Mouse (Mus musculus) spleen, adult 18-20 months (tissue): ENCODE data around the gene Syn3.
"Not testable (repeated sequence)": the region's sequence is repeated elsewhere in the genome, so short reads cannot be mapped to it uniquely, and the experiment has no call there.

Source experiments
- DNase-seq, 2 experiments: peaks; one replicate each; pipeline ENCODE4 v3.0.0; 2022; ENCODE audit warnings: mixed read lengths in 2 of 2

Syn3 gene

DNA sequence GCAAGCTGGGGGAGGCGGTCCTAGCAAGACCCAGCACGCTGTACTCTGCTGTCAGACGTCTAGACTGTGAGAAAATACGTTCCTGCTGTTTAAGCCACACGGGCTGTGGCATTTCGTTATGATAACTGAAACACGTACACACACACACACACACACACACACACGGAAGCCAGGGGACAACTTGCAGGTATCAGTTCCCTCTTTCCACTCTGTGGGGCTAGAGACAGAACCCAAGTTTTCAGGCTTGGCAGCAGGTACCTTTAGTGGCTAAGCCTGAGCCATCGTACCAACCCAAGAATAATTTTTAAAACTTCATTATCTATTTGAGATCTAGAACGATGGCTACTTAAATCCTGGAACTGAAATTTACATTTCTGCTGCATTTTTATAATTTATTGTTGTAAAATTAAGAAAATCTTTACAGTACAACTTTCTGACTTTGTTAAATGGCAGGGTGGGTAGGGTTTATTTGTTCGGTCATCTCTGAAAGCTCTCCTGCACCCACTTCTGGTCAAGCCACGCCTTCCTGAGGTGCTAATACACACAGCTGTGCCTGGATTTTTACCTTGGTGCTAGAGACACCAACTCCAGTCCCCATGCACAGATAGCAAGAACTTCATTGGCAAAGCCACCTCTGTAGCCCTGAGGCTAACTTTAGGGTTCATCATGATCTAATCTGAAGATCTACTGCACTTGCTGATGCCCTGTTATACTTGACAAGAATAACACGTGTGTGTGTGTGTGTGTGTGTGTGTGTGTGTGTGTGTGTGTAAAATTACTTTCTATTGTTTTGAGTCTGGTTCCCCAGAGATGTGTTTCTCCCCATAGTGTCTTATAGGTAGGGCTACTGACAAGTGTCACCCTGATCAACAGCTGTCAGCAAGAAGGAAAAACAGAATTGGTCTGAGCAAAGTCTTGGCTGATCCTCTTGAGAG, 29.8 kb downstream of the Syn3 start:
- no peak for DNase-seq

- DNase-seq = peak; percentile 13 to 66
These were observed 35.0 kb downstream of the Syn3 start for GRCm38 (mm10) chr10:86463538-86464199.

- DNase-seq = no peak
These were observed 39.1 kb downstream of the Syn3 start for GRCm38 (mm10) chr10:86459643-86460042.

DNA sequence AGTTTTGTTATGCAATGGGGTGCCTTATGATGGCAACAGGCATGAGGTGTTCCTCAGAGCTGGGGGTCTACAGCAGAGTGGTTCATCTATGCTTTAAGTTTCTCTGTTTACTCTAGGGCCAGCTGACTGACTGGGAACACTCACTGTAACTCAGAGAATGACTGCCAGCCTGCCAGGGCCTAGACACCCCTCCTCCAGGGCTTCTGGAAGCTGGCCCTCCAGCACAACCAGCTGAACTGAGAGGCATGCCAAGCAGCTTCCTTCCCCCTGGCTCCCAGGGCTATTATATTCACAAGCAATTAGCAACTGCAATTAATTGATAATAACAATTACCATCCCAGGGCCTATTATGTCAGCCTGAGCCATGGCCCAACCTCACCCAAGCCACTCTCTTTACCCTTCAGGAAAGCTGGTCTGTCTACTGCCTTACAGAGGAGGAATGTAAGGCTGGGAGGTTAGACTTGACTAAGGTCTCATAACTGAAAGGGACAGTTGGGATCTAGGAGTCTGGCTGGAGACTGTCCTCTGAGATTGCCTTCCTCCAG, 41.0 kb downstream of the Syn3 start:
- no peak for DNase-seq

- no peak for DNase-seq
These were observed 41.5 kb downstream of the Syn3 start for GRCm38 (mm10) chr10:86457195-86457594.

- DNase-seq = no peak
These were observed 43.2 kb downstream of the Syn3 start for GRCm38 (mm10) chr10:86455296-86456055.

- DNase-seq = no peak
These were observed 46.2 kb downstream of the Syn3 start for GRCm38 (mm10) chr10:86452326-86452995.

DNA sequence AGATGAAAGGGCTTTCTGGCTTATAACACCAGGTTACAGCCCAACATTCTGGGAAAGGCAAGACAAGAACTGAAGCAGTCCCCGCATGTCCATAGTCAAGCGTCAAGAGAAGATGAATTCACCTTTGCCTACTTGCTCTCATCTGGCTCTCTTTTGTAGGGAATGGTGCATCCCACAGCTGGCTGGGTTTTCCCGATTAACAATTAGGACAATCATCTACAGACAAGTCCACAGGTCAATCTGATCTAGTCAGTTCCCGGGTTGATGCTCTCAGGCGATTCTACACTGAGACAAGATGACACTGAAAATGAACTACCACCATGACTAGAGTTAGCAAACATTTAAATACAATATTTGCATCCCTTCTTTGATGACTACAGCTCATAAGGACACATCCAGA, 47.4 kb downstream of the Syn3 start:
- no peak for DNase-seq

DNA sequence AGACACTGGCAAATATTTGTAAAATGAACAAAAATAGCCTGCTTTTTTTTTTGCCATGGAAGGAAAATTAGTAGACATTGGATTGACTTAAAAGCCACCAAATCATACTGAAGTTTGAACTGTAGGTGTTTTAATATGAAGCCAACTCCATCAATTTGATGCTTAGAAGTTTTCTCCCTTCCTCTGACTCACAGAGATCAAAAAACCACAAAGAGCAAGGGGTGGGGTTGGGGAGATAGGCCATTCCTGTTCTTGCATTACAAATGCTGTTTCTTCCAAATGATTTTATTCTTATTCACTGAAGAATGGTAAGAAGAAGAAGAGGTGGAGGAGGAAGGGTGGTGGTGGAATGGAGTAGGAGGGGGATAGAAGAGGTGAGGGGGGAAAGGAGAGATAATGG, 52.0 kb downstream of the Syn3 start:
- no peak for DNase-seq

GRCm38 (mm10) chr10:86445207-86445606, 53.5 kb downstream of the Syn3 start:
- no peak for DNase-seq

DNA sequence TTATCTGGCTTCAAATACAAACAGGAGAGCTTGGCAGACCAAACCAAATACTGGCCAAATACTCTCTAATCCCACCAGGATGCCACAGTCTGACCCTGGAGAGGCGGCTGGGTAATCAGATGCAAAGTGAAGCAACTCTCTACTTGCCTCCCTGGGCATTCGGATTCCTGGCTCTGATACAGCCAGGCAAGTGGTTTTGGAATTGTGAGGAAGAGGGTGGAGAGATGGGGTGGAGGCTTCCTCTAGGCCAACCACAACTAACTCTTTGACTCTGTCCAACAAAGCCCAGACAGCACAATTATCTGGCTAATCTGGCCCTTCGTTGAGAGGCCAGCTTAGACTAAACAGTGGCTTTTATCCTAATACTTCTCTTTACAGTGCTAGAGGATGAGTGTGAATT, 54.0 kb downstream of the Syn3 start:
- DNase-seq = no peak

GRCm38 (mm10) chr10:86441765-86442164, 56.9 kb downstream of the Syn3 start:
- no peak for DNase-seq

DNA sequence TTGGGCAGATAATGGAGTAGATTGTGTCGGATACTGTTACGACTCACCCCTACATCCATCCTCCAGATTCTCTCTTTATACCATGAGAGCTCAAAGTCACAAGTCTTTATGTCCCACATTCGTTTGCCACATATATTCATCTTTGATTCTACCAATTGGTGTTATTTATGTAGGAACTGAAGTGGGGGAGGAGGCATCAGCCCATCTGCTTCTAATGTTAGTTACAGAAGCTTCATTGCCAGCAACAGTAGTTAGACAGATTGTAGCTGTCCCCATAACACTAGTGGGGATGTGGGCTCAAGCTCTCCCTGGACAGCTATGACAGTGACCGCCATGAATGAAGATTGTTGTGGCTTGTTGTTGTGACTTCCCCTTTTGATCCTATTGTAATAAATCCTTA, 59.1 kb downstream of the Syn3 start:
- no peak for DNase-seq

DNA sequence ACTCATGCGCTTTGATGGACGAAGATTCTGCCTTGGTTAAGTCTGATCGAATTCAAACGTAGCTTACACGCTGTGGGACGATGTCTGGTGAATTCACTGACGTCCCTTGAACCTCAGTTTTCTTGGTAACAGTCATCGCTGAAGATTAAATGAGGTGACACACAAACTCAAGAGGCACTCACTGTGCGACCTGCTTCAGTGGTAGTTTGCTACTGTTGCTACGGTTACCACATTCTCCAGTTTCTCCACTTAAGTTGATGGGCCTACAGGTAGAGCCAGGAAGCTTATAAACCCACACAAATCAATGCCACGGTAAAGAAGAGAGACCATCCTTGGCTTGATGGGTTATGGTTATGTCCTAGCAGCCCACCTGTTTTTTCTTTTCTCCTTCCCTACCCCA, 61.4 kb downstream of the Syn3 start:
- no peak for DNase-seq

- DNase-seq = not testable (repeated sequence)
These were observed 63.7 kb downstream of the Syn3 start for GRCm38 (mm10) chr10:86435006-86435405.

DNA sequence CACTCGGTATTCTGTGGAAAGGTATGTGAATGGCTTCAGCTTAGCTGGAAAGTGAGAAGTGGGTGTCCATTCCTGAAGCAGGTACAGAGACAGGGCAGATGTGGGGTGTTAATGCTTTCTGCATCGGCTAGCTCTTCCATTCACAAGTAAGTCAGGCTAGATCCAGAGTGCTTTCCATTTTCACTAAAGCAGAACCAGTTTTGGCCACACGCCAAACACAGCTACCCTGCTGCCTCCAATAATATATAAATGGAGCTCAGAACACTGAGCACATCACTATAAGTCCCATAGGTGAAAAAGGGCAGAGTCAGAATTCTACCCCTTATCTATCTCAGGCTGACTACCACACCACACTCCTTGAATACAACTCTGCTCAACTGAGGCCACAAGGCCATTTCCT, 69.0 kb downstream of the Syn3 start:
- DNase-seq = no peak

GRCm38 (mm10) chr10:86427956-86428355, 70.7 kb downstream of the Syn3 start:
- DNase-seq = no peak

GRCm38 (mm10) chr10:86425690-86426530, 72.8 kb downstream of the Syn3 start:
- DNase-seq = no peak

- DNase-seq = no peak
These were observed 76.8 kb downstream of the Syn3 start for GRCm38 (mm10) chr10:86421731-86422370.

DNA sequence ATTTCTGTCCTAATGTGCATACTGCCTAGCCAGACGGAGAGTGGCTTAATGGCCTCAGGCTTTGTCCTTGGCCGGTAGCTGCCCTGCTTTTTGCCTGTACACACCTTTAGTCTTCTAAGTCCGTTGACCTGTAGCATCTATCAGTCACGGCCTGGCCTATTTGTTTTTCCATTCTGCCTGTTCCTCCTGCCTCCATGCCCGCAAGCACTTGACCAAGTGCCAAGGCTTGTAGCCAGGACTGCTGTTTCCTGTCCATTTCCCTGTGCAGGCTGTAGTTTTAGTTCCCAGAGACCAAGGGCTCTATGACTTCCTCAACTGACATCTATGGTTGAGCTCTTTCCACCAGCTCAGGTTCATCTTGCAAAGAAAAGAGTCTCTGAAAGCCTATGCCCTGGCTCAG, 79.8 kb downstream of the Syn3 start:
- DNase-seq = no peak

GRCm38 (mm10) chr10:86418345-86418744, 80.4 kb downstream of the Syn3 start:
- no peak for DNase-seq
